Mouse (Mus musculus): Measurements from ENCODE around the gene Syt15. TPM values are rescaled to one million over a fixed set of nuclear protein-coding genes. Genes with fewer than 3 reads are reported as not detected.

The Syt15 gene
- polyA plus RNA-seq, 1 experiment from 2014 or later, result 0.10 TPM

- DNase-seq (ENCODE audit: low spot score, missing footprints) (no peak), ATAC-seq (ENCODE audit: low FRiP score) (no peak)
- Histone ChIP-seq H3K36me3 (ENCODE audit: control insufficient read depth, insufficient read depth, low read length) (no peaks in the 10 kb centered on the region), H3K27ac (ENCODE audit: low read depth, low read length) (no peak overlapping the region), H3K4me3 (ENCODE audit: low read depth, low read length) (no peak overlapping the region), H3K9me3 (ENCODE audit: control insufficient read depth, low read length) (no peaks in the 10 kb centered on the region), H3K4me1 (ENCODE audit: control insufficient read depth, insufficient read depth, low read length) (no peaks in the 10 kb centered on the region), H3K27me3 (ENCODE audit: control insufficient read depth, insufficient read depth, low read length) (no peaks in the 10 kb centered on the region), H3K9ac (ENCODE audit: low read length) (no peak overlapping the region), H3K4me2 (no peak overlapping the region)
- 93% methylated on average over 4 of the region's 4 CpGs for WGBS
Measured at GRCm38 (mm10) chr14:34275225-34275624, 55.8 kb downstream of the Syt15 start.

- no peak for ATAC-seq (ENCODE audit: low FRiP score)
- no peak overlapping the region for H3K4me3 ChIP-seq (ENCODE audit: low read depth, low read length)
- no peaks in the 10 kb centered on the region for H3K9me3 ChIP-seq (ENCODE audit: control insufficient read depth, low read length)
- DNase-seq (ENCODE audit: low spot score, missing footprints), result no peak
- H3K27me3 ChIP-seq (ENCODE audit: control insufficient read depth, insufficient read depth, low read length), result no peaks in the 10 kb centered on the region
- WGBS, result 81% methylated on average over 4 of the region's 4 CpGs
- H3K9ac ChIP-seq (ENCODE audit: low read length), result no peak overlapping the region
- no peak overlapping the region for H3K4me2 ChIP-seq
- H3K4me1 ChIP-seq (ENCODE audit: control insufficient read depth, insufficient read depth, low read length), result no peaks in the 10 kb centered on the region
- H3K36me3 ChIP-seq (ENCODE audit: control insufficient read depth, insufficient read depth, low read length), result no peaks in the 10 kb centered on the region
- H3K27ac ChIP-seq (ENCODE audit: low read depth, low read length), result no peak overlapping the region
Measured at GRCm38 (mm10) chr14:34279726-34280125, 60.3 kb downstream of the Syt15 start.

Other genes starting within 250 kb of the Syt15 start
- 0.17 TPM in 1 of 2 replicates, not detected in the other for gene Zfp488, start 240.8 kb upstream of the Syt15 start, polyA plus RNA-seq (2014; fragmentation: Nextera tagmentation; extraction: Ambion mirVana)
- gene Gm30083, start 204.4 kb upstream of the Syt15 start, polyA plus RNA-seq (2014; fragmentation: Nextera tagmentation; extraction: Ambion mirVana), result not detected in 2 replicates
- not detected in 2 replicates for gene Gm5460, start 202.8 kb upstream of the Syt15 start, polyA plus RNA-seq (2014; fragmentation: Nextera tagmentation; extraction: Ambion mirVana)
- gene Antxrl, start 166.9 kb upstream of the Syt15 start, polyA plus RNA-seq (2014; fragmentation: Nextera tagmentation; extraction: Ambion mirVana), result not detected in 2 replicates
- 0.81 and 1.0 TPM in 2 replicates for gene Anxa8, start 133.6 kb upstream of the Syt15 start, polyA plus RNA-seq (2014; fragmentation: Nextera tagmentation; extraction: Ambion mirVana)
- not detected in 2 replicates for gene A630023A22Rik, start 116.8 kb upstream of the Syt15 start, polyA plus RNA-seq (2014; fragmentation: Nextera tagmentation; extraction: Ambion mirVana)
- not detected in 2 replicates for gene Npy4r, start 67.1 kb upstream of the Syt15 start, polyA plus RNA-seq (2014; fragmentation: Nextera tagmentation; extraction: Ambion mirVana)
- gene Gprin2, start 17.9 kb upstream of the Syt15 start, polyA plus RNA-seq (2014; fragmentation: Nextera tagmentation; extraction: Ambion mirVana), result 0.39 and 0.60 TPM in 2 replicates
- 6.2 and 8.0 TPM in 2 replicates for gene Shld2, start 90.9 kb downstream of the Syt15 start, polyA plus RNA-seq (2014; fragmentation: Nextera tagmentation; extraction: Ambion mirVana)
- gene Glud1, start 91.1 kb downstream of the Syt15 start, polyA plus RNA-seq (2014; fragmentation: Nextera tagmentation; extraction: Ambion mirVana), result 97.8 and 101 TPM in 2 replicates
- not detected in 2 replicates for gene Fam25c, start 135.8 kb downstream of the Syt15 start, polyA plus RNA-seq (2014; fragmentation: Nextera tagmentation; extraction: Ambion mirVana)
- gene Sncg, start 155.2 kb downstream of the Syt15 start, polyA plus RNA-seq (2014; fragmentation: Nextera tagmentation; extraction: Ambion mirVana), result 65.7 and 67.3 TPM in 2 replicates
- gene Mmrn2, start 155.9 kb downstream of the Syt15 start, polyA plus RNA-seq (2014; fragmentation: Nextera tagmentation; extraction: Ambion mirVana), result 4.7 and 5.3 TPM in 2 replicates

All from midbrain, embryonic 11.5 days (tissue).